Mouse (Mus musculus): ENCODE data around the gene Mcub.

Gene Mcub

GRCm38 (mm10) chr3:129949158-129949773 lies 20.7 kb downstream of the Mcub start:
- no peak for DNase-seq (ENCODE audit: low read depth, low spot score)

GRCm38 (mm10) chr3:129948359-129948758 lies 21.6 kb downstream of the Mcub start:
- no peak for DNase-seq (ENCODE audit: low read depth, low spot score)

GRCm38 (mm10) chr3:129946217-129946914 lies 23.6 kb downstream of the Mcub start:
- DNase-seq (ENCODE audit: low read depth, low spot score) = no peak

- no peak for DNase-seq (ENCODE audit: low read depth, low spot score)
Measured at GRCm38 (mm10) chr3:129943813-129944212, 26.2 kb downstream of the Mcub start.

- no peak for DNase-seq (ENCODE audit: low read depth, low spot score)
Measured at GRCm38 (mm10) chr3:129941291-129941690, 28.7 kb downstream of the Mcub start.

GRCm38 (mm10) chr3:129940780-129941179 lies 29.2 kb downstream of the Mcub start:
- no peak for DNase-seq (ENCODE audit: low read depth, low spot score)

GRCm38 (mm10) chr3:129939058-129939457 lies 30.9 kb downstream of the Mcub start:
- no peak for DNase-seq (ENCODE audit: low read depth, low spot score)

- no peak for DNase-seq (ENCODE audit: low read depth, low spot score)
Measured at GRCm38 (mm10) chr3:129937848-129938247, 32.2 kb downstream of the Mcub start.

GRCm38 (mm10) chr3:129936561-129936960 lies 33.4 kb downstream of the Mcub start:
- no peak for DNase-seq (ENCODE audit: low read depth, low spot score)

- DNase-seq (ENCODE audit: low read depth, low spot score) = peak; percentile 66
Measured at GRCm38 (mm10) chr3:129932443-129932842, 37.6 kb downstream of the Mcub start.

GRCm38 (mm10) chr3:129930213-129930778 lies 39.7 kb downstream of the Mcub start:
- no peak for DNase-seq (ENCODE audit: low read depth, low spot score)

- no peak for DNase-seq (ENCODE audit: low read depth, low spot score)
Measured at GRCm38 (mm10) chr3:129925861-129926260, 44.1 kb downstream of the Mcub start.

GRCm38 (mm10) chr3:129923581-129923980 lies 46.4 kb downstream of the Mcub start:
- DNase-seq (ENCODE audit: low read depth, low spot score) = no peak

GRCm38 (mm10) chr3:129918434-129918833 lies 51.6 kb downstream of the Mcub start:
- peak; percentile 80 for DNase-seq (ENCODE audit: low read depth, low spot score)

GRCm38 (mm10) chr3:129917424-129917823 lies 52.6 kb downstream of the Mcub start:
- DNase-seq (ENCODE audit: low read depth, low spot score) = no peak

- DNase-seq (ENCODE audit: low read depth, low spot score) = no peak
Measured at GRCm38 (mm10) chr3:129913241-129913640, 56.8 kb downstream of the Mcub start.

GRCm38 (mm10) chr3:129912025-129912424 lies 58.0 kb downstream of the Mcub start:
- peak; percentile 24 for DNase-seq (ENCODE audit: low read depth, low spot score)

GRCm38 (mm10) chr3:129904381-129905132 lies 65.4 kb downstream of the Mcub start:
- DNase-seq (ENCODE audit: low read depth, low spot score) = no peak

GRCm38 (mm10) chr3:129903866-129904265 lies 66.1 kb downstream of the Mcub start:
- no peak for DNase-seq (ENCODE audit: low read depth, low spot score)

GRCm38 (mm10) chr3:129903369-129903768 lies 66.6 kb downstream of the Mcub start:
- DNase-seq (ENCODE audit: low read depth, low spot score) = no peak

- peak; percentile 47 for DNase-seq (ENCODE audit: low read depth, low spot score)
Measured at GRCm38 (mm10) chr3:129901271-129901809, 68.7 kb downstream of the Mcub start, which contains the start of gene Casp6. Gene Casp6 (plus strand): TSS chr3:129901425.

- peak; percentile 82 for DNase-seq (ENCODE audit: low read depth, low spot score)
Measured at GRCm38 (mm10) chr3:129898886-129899285, 71.1 kb downstream of the Mcub start.

Data from ES-CJ7 (cell line).